Mouse (Mus musculus) c-Kit-positive CD71-positive TER-119-positive erythroid progenitor cells, embryonic 14.5 days (primary cell): Measurements from ENCODE around the gene B4gat1.

ENCODE experiments used
- DNase-seq: peaks from one replicate; pipeline ENCODE4 v3.0.0-alpha.2; 2013; ENCODE audit warnings: low spot score

Gene B4gat1

GRCm38 (mm10) chr19:5032686-5033085 lies 5.9 kb upstream of the B4gat1 start:
- no peak for DNase-seq

GRCm38 (mm10) chr19:5036577-5036976 lies 2.0 kb upstream of the B4gat1 start:
- DNase-seq = no peak

DNA sequence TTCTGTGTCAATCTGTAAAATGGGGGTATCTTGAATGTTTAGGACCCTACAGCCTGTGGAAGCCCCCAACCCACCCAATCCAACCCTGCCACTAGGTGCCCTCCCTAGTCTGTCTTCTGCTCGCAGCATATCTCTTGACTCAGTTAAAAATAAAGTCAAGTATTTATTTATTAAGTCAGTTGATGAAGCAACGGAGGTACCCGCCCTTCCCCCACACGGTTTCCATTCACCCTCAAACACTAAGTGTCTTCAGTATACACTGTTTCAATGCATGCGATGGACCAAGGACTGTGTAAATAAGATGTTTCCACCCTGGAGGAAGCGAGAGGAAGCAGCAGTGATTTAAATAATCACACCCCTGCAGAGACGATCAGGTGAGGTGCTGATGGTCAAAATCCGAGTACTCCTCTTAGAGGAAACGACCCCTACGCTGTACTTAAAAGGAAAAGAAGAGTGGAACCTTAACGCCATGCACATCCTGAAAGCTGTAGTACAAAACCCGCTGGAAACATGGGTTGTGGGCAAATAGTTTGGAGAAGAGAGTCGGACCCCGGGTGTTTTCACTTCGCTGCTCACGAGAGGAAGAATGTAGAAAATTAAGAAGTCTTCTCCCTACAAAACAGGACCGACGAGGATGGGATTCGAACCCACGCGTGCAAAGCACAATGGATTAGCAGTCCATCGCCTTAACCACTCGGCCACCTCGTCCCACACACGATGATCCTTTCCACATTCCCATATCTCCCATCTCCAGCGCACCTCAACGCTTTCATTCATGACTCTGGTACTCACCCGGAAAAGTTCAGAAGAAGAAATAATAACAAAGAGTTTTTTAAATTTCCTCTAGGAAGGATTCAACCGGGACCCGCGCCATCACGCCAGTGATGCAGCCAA lies 701 bp upstream of the B4gat1 start:
- peak; percentile 70 for DNase-seq

DNA sequence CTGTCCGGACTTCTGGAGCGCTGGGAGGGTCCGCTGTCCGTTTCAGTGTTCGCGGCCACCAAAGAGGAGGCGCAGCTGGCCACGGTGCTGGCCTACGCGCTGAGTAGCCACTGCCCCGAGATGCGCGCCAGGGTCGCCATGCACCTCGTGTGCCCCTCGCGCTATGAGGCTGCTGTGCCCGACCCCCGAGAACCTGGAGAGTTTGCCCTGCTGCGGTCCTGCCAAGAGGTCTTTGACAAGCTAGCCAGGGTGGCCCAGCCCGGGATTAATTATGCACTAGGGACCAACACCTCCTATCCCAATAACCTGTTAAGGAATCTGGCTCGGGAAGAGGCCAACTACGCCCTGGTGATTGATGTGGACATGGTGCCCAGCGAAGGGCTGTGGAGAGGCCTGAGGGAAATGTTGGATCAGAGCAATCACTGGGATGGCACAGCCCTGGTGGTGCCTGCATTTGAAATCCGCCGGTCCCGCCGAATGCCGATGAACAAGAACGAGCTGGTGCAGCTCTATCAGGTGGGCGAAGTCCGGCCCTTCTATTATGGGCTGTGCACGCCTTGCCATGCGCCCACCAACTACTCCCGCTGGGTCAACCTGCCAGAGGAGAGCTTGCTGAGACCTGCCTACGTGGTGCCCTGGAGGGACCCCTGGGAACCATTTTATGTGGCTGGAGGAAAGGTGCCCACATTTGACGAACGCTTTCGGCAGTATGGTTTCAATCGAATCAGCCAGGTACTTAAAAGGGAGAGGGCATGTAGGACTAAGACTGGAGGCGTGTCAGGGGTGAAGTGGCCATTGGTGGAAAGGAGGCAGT lies 882 bp downstream of the B4gat1 start:
- no peak for DNase-seq

GRCm38 (mm10) chr19:5040862-5041523 lies 2.4 kb downstream of the B4gat1 start, which contains the start of gene Brms1:
TSS of gene Brms1 (plus strand) at chr19:5041354.
- DNase-seq = peak; percentile 93

GRCm38 (mm10) chr19:5041588-5041987 lies 3.0 kb downstream of the B4gat1 start:
- DNase-seq = no peak

- DNase-seq = no peak
These were observed 6.9 kb downstream of the B4gat1 start for GRCm38 (mm10) chr19:5045531-5045930.

- DNase-seq = no peak
These were observed 9.8 kb downstream of the B4gat1 start for GRCm38 (mm10) chr19:5048138-5049056.

GRCm38 (mm10) chr19:5049325-5049724 lies 10.7 kb downstream of the B4gat1 start:
- no peak for DNase-seq

GRCm38 (mm10) chr19:5050047-5050905 lies 11.7 kb downstream of the B4gat1 start, which contains the start of gene Rin1:
TSS of gene Rin1 (plus strand) at chr19:5050481.
- no peak for DNase-seq

DNA sequence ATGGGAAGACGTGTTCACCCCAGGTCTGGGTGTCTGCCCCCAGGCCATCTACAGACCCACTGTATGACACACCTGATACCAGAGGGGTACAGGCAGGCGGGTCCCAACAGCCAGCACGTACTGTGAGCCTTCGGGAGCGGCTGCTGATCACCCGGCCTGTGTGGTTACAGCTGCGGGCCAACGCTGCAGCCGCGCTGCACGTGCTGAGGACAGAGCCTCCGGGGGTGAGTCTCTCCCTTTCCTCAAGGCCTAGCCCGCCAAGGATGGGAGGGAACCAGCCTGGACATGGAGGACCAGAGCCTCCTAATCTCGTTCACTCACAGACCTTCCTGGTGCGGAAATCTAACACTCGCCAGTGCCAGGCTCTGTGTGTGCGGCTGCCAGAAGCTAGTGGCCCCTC lies 12.4 kb downstream of the B4gat1 start:
- no peak for DNase-seq

GRCm38 (mm10) chr19:5051515-5051914 lies 12.9 kb downstream of the B4gat1 start:
- DNase-seq = no peak

- no peak for DNase-seq
These were observed 13.7 kb downstream of the B4gat1 start for GRCm38 (mm10) chr19:5052166-5052822.

- DNase-seq = no peak
These were observed 14.2 kb downstream of the B4gat1 start for GRCm38 (mm10) chr19:5052853-5053252.

- DNase-seq = peak; percentile 56
These were observed 15.3 kb downstream of the B4gat1 start for GRCm38 (mm10) chr19:5053909-5054308.

DNA sequence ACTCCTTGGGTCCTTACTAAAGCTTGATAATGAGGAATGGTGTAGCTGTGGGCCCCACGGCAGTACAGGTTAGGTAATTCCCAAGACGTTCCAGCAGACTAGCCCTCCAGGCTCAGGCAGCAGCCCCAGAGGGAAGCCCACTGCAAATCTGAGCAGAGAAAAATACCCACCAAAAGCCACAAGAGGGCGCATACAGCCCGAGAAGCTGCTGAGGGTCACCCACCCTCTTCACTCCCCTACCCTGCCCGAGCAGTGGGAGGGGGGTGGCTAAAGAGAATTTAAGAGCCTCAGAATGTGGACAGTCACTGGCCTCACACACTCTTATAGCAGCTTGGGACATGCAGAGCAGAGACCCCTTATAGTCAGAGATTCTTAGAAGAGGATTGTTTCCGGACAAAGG lies 17.6 kb downstream of the B4gat1 start:
- no peak for DNase-seq

DNA sequence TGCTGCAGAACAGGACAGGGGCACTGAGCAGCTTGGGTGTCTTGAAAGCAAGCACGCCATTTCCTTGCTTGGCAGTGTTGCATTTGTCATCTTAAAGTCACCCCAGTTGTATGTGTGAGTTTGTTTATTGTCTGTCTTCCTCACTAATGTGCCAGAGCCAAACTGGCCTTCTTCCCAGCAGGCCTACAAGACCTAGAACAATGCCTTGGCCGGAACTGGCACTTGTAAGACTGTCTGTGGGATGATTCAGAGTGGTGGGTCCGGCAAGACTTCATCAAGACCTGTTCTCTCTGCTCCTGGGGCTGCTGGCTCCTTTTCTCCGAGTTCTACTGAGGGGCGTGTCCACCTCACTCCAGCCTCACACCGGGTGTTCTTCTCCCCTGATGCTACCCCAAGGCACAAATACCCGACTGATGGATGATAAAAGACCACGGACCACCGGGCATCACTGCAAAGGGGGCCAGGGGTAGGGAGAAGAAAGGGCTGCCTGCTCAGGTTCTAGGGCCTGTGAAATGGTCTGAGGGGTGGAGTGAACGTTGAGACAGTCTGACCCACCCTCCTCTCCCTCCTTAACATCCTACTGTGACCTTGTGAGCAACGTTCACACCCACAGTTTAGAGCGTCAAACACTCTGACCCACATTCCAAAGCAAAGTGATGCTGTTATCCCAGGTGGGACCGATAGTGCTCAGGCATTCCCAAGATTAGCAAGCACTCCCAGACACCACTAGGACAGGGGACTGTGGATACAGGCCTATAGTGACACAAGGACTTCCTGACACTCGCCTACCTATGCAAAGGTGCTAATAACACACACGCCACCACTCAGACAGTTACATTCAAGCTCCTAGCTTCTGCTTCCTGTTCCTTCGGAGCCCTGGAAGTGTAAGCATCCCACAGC lies 19.5 kb downstream of the B4gat1 start:
- DNase-seq = no peak
